Mouse (Mus musculus) CD4-positive, CD25-positive, alpha-beta regulatory T cell, adult 2 months (primary cell): Measurements from ENCODE around the gene Gfm2.
"Not testable (repeated sequence)": the region's sequence is repeated elsewhere in the genome, so short reads cannot be mapped to it uniquely, and the experiment has no call there.

Experiments used
- DNase-seq: peaks from one replicate; pipeline ENCODE4 v3.0.0-alpha.2; 2012; ENCODE audit warnings: low read depth, low spot score

Gfm2 gene

DNA sequence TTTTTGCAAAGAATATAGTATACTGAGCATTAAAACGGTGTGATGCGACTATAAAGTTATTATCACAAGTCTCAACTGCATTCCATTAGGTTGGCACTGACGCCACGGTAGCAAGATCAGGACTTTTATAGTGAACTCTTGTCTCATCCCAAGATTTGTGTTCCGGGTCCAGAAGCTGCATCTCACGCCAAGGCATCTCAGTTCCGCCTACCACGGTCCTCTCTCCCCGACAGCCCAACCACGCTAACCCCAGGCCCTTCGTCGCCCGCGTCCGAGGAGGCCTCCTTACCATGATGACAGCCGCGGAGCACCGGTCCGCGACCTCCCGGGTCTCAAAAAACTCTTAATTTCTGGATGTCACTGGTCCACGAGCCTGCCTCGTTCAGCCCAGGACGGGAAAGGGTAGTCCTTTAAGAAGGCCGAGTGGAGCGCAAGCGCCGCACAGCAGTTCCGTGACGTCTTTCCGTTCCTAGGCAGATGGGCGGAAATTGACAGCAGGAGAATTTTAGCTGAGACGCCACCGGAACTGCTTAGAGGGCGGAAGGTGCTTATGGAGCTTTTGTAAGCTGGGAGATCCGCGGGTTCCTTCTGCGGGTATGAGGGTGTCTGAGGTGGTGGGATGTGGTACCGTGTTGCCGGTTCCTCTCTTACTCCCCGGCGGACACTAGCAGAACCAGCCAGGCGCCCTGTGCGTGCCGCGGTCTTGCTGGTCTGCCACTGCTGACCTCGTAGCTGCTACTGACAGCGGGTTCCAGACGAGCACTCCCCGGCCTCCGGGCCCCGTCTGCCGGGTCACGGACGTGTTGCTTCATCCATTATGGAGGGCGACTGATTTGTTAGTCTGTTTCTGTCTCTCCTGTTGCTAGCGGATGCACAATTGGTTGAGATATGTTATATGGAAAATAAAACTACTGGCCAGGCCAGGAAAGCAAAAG, at the start of gene Gfm2, which contains the start of gene Nsa2:
Gfm2 (plus strand) TSS at position 472 of the 935 bp plus-strand sequence.
Nsa2 (minus strand) TSS at position 472 of the 935 bp plus-strand sequence.
- DNase-seq, result peak; percentile 95

DNA sequence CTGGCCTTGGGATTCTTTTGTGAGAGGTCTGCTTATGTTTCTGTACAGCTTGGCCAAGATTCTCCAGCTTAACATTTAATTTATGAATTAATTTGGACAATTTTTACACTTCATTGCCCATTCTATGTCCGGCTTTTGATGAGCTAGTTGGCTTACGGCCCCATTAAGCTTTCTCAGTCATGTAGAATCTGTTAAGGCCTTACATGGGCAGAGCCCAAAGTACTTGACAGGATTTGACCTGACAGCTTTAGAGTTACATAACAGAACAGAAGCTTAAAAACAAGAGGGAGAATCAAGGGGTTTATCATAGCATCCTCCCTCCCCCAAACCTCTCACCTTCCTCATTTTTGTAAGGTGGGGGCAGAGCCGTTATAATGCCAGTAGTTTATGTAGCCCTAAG, 49.6 kb upstream of the Gfm2 start:
- DNase-seq, result no peak

DNA sequence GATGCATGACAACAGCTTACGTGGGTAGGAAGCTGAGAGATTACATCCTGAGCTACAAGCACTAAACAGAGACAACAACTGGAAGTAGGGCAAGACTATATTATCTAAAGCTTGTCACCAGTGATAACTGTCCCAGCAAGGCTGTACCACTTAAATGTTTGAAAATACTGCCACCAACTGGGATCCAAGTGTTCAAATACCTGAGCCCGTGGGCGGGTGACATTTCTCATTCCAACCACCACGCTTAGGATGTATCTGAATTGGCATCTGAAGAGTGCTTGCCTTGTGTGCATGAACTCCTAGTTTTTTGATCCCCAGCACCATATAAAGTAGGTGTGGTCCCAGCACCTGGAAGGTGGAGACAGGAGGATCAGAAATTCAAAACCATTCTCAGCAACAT, 42.0 kb upstream of the Gfm2 start:
- DNase-seq, result no peak

DNA sequence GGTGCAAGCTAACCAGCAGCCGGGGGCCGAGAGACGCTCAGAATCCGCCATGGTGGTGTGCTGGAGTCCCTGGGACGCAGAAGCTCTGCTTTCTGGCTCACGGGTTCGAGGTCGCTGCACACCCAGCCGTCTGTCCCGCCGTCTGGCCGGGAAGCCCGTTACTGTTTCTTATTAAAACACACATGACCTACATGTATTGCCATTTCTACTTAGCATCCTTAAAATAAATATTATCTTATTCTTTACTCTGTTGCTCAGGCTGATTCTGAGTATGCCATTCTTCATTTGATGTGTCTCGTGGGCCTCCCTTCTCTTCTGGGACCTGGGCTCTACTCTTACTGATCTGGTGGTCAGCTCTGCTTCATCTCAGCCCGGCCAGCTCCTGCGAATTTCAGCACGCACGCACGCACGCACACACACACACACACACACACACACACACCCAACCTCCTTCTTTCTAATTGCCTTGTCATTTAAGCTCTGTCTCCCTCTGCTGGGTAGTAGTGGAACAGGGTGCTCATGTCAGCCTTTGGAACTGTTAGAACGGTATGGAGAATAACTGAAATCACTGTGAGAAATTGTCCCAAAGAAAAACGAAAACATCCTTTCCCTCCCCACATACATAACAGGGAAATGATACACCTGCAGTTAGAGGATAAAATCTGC, 38.4 kb upstream of the Gfm2 start, which contains the start of gene Gm6169:
Gm6169 (minus strand) TSS at position 51 of the 666 bp plus-strand sequence.
- peak; percentile 39 for DNase-seq

DNA sequence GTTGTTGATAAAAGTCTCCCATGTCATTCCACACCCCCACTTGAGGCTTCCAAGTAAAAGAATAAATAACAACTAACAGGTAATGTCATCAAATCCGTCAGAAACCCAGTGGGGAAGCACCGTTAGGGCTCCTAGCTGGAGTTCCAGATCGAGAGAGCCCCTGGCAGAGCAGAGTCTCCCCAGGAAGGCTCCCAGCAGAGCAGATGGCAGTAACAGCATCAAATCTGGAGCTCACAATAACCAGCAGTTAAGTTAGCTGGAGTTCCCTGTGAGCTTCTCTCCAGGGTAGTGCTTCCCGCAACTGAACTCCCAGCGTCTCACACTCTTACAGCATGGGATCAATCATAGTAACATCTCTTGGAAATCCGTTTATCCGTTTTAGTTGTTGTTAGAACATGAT, 32.7 kb upstream of the Gfm2 start:
- no peak for DNase-seq

DNA sequence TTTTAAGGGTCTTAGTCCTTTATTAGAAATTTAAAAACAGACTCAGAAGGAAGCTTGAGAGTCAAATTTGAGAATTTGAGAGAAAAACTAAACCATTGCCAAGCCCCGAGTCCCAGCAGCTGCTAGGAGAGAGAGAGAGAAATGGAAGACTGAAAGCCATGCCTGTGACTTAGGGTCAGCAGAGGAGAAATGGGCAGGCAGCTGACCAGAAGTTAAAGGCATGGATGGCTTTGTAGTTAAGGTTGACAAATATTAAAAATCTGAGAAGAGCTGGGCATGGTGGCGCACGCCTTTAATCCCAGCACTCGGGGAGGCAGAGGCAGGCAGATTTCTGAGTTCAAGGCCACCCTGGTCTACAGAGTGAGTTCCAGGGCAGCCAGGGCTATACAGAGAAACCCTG, 30.0 kb upstream of the Gfm2 start:
- not testable (repeated sequence) for DNase-seq

DNA sequence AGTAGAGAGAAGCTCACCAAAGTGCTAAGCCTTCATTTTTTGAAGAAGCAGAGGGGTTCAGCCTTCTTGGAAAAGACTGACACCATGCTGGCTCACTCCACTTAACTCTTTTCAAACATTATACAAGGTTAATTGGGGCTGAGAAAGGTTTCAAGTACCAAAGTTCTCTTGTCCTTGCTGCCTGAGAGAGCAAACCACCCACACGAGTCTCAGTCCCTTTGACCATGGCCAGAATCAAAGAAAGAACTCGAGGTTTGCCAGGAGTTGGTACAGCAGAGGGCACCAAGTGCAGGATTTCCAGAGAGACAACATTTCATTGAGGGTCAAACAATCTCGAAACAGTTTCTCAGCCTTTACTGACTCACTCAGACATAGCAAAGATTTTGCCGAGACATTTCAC, 28.7 kb upstream of the Gfm2 start:
- no peak for DNase-seq

DNA sequence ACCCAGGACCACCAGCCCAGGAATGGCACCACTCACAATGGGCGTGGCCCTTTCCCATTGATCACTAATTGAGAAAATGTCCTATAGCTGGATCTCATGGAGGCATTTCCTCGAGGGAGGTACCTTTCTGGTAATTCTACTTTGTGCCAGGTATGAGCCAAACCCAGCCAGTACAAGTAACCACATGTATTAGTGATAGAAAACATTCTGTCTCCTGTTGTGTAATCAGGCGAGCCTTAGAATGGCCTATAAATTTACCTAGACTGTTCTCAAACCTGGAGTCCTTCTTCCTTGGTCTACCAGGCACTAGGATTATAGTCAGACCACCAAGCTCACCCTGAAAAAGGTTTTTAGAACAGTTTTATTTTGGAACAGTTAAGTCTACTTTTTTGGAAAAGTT, 16.4 kb upstream of the Gfm2 start:
- no peak for DNase-seq

DNA sequence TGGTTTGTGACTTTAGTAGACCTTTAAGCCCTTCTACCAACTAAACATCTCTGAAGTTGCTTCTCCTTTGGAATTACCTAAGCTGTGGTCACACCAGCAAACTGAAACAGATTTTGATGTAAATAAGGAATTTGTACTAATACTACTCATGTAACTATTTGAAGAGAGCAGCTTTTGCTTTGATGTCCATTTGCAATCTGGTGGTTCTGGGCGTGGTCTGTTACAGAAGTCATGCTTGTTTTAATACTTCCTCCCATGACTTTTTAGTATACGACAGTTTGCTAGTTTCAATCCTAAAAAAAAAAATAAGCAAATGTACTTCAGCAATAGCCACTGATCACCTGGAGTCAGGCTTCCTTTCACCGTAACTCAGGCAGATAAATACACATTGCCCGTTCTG, 8.1 kb upstream of the Gfm2 start:
- not testable (repeated sequence) for DNase-seq

DNA sequence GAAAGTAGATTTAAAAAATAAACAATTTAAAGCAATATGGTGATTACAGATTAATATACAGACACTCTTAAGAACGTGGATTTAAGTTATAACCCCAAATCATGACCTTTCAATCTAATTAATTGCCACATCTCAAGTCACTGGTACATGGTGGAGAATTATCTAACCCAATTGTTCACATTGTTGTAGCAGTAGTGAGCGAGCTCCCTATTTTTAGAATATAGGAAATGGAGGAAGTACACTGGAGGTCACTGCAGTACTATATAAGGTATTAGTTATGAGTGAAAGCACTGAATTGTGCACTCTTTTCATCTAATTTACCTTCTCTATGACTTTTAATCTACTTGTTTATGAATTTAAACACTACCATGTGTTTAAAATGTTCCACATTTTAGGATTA, 7.3 kb upstream of the Gfm2 start:
- DNase-seq, result not testable (repeated sequence)

DNA sequence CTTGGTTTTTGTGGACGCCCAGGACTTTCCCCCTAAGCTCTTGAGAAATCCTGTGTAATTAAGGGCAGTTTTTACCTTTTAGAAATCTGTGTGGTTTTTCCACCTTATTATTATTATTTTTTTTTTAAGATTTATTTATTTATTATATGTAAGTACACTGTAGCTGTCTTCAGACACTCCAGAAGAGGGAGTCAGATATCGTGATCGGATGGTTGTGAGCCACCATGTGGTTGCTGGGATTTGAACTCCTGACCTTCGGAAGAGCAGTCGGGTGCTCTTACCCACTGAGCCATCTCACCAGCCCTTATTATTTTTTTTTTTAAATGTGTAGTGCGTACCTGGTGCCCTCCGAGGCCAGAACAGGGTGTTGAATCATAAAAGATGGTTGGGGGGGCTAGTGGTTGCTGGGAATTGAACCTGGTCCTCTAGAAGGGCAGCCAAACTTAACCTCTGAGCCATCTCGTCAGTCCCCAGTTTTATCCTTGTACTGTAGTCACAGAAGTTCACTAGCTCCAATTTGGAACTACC, 731 bp downstream of the Gfm2 start:
- peak; percentile 5 for DNase-seq

DNA sequence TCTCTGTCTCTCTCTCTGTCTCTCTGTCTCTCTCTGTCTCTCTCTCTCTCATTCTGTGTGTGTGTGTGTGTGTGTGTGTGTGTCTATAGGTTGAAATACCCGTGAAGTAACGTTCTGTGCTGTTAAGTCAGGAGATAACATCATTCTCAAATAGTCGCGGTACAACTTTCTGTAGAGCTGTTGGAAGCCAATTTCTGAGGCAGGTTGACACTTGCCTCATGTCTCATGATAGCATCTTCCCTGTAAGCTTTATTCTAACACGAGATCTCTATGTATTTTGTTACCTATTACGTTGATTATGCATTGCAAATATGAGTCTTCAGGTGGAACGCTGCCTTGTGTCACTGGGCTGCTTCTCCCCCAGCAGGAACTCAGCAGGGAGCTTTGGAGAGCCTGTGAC, 4.6 kb downstream of the Gfm2 start:
- no peak for DNase-seq

DNA sequence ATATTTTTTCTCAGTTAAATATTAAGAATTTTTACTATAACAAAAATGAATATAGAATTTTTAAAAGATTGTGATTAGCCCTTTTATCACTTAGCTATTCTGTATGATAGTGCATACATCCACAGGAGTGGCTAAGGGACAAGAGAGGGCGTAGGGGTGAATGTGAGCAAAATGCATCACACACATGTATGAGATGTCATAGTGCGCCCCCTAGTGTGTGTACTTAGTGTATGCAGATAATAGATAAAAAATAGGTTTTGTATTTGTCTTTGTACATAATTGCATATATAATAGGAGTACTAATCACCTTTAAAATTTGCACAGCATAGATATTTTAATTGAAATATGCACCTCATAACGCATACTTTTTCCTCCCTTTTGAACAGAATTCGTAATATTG, 8.1 kb downstream of the Gfm2 start:
- DNase-seq, result peak; percentile 84

DNA sequence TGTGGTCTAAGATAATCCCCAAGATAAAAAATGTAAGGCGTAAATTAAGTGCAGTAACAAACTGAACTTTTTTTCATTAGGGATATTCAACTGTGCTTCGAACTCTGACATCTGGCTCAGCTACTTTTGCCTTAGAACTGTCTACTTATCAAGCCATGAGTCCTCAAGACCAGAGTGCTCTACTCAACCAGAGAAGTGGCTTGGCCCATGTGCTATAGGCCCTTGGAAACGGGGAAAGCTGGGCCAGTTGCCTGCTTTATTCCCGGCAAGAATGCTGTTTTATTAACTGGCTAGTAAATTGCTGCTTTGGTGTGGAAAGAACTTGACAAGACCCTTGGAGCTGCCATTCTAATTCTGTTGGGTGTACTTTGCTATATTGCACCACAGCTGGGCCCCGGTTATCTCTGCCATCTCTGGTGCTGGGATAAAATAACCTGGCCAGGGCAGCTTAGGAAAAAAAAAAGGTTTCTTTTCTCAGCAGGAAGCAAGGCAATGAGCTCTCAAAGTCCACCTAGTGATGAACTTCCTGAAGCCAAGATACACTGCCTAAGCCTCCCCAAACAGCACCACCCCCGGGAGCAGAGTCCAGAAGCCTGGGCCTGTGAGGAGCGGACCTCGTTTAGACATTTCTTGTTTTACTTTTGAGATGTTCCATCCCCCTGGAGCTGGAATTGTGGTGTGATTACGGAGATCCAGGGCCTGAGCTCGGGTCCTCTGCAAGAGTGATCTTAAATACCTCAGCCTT, 38.0 kb downstream of the Gfm2 start:
- no peak for DNase-seq

DNA sequence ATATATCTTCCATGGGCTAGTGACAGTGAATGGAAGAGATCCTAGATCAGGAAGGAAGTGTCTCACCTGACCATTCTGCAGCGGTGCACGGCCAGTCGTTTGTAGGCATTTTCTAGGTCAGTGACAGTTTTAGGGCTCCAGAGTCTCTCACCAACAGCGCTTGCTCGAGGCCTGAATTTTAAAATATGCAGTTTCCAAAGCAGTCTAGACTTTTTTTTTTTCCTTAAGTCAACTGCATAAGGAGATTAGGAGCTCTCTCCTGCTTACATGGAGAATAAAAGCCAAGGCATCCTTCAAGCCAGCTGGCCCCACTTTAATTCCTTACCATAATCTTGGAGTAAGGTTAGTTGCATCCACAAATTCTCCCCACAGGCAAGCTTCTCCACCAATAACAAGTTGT, 39.0 kb downstream of the Gfm2 start:
- no peak for DNase-seq

DNA sequence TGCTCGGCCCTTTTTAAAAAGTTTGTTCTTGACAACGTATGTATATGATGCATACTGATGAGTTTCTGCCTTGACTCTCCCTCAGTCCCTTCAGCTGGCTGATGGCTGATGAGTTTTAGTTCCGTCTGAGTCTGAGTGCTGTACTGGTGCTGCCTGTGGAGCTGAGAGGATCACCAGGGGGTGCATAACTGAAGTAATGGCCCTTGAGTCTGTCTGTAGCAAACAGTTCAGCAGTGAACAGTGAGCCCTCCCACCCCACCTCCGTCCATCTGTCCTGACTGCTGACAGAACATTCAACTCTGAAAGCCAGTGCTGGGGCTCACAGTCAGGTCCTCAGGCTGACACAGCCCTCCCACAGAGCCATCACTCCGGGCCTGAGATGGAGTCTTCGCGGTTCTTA, 41.2 kb downstream of the Gfm2 start:
- no peak for DNase-seq

DNA sequence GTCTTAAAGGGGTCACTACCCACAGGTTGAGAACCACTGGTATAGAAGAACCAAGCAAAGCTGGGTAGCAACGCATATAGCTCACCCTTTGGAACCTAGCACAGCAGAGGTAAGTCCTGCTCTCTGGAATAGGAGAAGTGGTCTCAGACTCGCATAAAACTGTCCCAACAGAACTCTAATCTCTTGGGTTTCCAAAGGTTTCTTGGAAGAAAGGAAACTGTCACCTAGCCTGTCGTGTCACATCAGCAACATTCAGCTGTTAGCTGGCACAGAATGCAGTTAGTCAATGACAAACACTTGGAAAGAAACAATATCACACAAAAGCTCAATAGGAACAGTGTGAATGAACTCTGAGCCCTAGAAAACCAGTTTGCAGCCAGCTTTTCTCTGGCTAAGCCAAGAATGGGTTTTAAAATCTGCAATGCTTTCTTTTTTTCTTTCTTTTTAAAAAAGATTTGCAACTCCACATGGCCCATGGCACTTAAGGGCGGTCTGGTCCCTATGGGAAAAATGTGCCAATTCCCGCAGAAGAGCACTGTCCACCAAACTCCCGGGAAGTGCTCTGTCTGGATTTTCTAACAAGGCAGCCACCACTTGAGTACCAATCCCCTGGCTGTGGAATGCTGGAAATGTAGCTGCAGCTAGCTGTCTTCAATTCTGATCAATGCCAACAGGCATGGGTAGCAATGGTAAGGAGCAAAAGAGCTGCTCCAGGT, 42.5 kb downstream of the Gfm2 start:
- no peak for DNase-seq

DNA sequence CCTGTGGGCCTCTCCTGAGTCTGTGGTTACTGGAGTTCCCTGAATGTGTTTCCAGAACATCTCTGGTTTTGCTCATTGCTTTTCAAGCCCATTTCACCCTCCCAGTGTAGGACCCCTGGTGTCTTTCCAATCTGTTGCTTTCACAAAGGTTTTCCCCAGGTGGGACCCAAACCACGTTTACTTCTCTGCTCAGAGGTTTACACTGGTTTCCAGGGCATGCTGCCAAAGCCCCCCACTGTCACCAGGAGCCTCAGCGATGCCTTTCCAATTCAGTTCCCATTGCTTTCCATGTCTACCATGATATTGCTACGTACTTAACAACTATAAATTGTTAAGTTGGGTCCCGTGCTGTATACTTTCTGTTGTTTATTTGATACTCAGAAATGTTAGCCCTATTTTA, 45.1 kb downstream of the Gfm2 start:
- no peak for DNase-seq

DNA sequence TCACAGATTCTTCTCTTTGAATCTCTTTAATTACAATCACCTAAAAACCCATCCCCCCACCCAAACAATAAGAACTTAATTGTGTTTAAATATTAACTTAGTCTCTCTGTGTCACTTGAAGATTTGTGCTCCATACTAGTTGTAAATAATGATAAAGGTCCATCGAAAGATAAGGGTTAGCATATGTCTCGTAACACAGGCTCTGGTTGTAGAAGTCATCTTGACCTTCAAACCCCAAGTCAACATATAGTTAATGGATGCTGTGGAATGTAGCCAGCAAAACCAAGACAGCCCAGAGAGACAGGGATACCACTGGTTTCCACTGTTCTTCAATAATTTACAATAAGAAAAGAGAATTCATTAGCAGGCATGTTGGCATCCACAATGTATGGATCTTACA, 46.4 kb downstream of the Gfm2 start:
- DNase-seq, result no peak

DNA sequence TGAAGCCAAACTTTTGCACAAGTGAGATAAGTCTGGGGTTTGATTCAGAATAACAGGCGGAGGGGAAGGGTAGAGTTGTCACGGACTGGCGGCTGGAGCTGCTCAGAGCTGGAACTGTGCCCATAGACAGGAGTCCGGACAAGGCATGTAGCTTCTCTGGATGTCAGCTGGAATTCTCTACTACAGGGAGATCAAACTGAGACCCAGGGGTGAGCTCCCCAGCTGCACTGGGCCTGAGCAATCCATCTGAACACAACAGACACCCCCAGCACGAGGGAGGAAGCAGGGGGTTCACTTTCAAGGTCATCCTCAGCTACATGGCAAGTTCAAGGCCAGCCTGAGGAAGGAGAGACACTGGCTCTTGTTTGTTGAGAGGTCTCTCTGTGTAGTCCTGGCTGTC, 46.9 kb downstream of the Gfm2 start:
- DNase-seq, result no peak

DNA sequence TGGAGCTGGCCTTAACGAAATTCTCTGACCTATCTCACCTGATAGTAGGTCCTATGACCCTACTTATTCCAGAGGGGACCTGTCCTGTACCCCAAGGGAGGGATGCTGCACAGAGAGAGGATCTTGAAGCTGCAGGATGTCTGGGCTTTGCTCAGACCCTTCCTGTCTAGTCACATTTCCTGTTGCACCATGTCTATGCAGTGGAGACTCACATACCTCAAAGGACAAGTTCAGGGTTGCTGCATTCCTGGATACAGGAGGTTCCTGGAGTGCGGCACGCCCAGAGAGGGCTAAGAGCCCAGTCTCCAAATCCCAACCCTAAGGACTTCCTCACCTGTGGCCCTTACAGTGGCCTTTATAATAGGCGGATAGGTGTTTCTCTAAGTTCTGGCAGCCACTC, 48.6 kb downstream of the Gfm2 start:
- DNase-seq, result no peak
